Mouse (Mus musculus) CH12.LX (cell line): Measurements from ENCODE around the gene Olfr1185-ps1. TPM values are rescaled to one million over a fixed set of nuclear protein-coding genes. Genes with fewer than 3 reads are reported as not detected.

Experiments used
- DNase-seq: peaks from one replicate; pipeline ENCODE4 v3.0.0-alpha.2; 2013; ENCODE audit errors: extremely low read depth
- H3K27ac ChIP-seq: 2 replicates; pipeline ENCODE4 v1.5.1; 2012; ENCODE audit warnings: low read depth, mild to moderate bottlenecking, control low read depth, moderate library complexity; ENCODE audit not compliant: insufficient read depth
- H3K27me3 ChIP-seq: replicated peaks from 2 replicates; pipeline ENCODE3; 2012; ENCODE audit warnings: inconsistent platforms
- H3K36me3 ChIP-seq, 2 experiments: replicated peaks in 1 of 2; 2 replicates each; pipeline versions ENCODE3 to v1.6.1; 2012; ENCODE audit warnings: inconsistent platforms in 1 of 2, low read length in 1 of 2, mild to moderate bottlenecking in 1 of 2, mixed read lengths in 1 of 2, moderate library complexity in 1 of 2; ENCODE audit not compliant: control insufficient read depth in 1 of 2, insufficient read depth in 1 of 2
- H3K4me1 ChIP-seq, 2 experiments: 2 replicates each; pipeline ENCODE4 v1.6.1; 2012; ENCODE audit warnings: inconsistent platforms in 1 of 2, moderate library complexity in 1 of 2; ENCODE audit not compliant: insufficient read depth in 2 of 2, control insufficient read depth in 1 of 2
- H3K4me2 ChIP-seq: 2 replicates; pipeline ENCODE4 v1.6.1; 2012; ENCODE audit warnings: low read depth, mild to moderate bottlenecking, control low read depth; ENCODE audit not compliant: poor library complexity, insufficient read depth, severe bottlenecking
- H3K4me3 ChIP-seq, 3 experiments: fragments of 150-350 bp in 1 of 3; sonication (generic) in 1 of 3; replicated peaks in 1 of 3; 2 replicates each; pipeline versions ENCODE3 to v1.5.1; 2011 to 2012; ENCODE audit warnings: low read depth in 2 of 3, low read length in 2 of 3, mild to moderate bottlenecking in 2 of 3, moderate library complexity in 2 of 3, control low read depth in 1 of 3, improper control_type of control experiment in 1 of 3, inconsistent platforms in 1 of 3, mixed read lengths in 1 of 3; ENCODE audit not compliant: poor library complexity in 1 of 3
- H3K79me2 ChIP-seq: replicated peaks from 2 replicates; pipeline ENCODE4 v1.6.1; 2012; ENCODE audit warnings: mild to moderate bottlenecking, moderate library complexity; ENCODE audit not compliant: control insufficient read depth, poor library complexity, insufficient read depth, severe bottlenecking; ENCODE audit errors: extremely low read depth
- H3K9ac ChIP-seq: 2 replicates; pipeline ENCODE4 v1.6.1; 2012; ENCODE audit warnings: low read depth, mild to moderate bottlenecking, control low read depth, moderate library complexity; ENCODE audit not compliant: insufficient read depth
- H3K9me3 ChIP-seq: replicated peaks from 2 replicates; pipeline ENCODE3; 2012; ENCODE audit warnings: low read length, inconsistent platforms, mixed read lengths
- BHLHE40 ChIP-seq: IDR thresholded peaks from 2 replicates; pipeline ENCODE4 v1.6.1; 2011; ENCODE audit warnings: mild to moderate bottlenecking, low read depth, low read length, improper control_type of control experiment
- E2F4 ChIP-seq: IDR thresholded peaks from 2 replicates; pipeline ENCODE4 v1.6.1; 2011; ENCODE audit warnings: low read depth, low read length, improper control_type of control experiment; ENCODE audit not compliant: insufficient replicate concordance
- ELF1 ChIP-seq: IDR thresholded peaks from 2 replicates; pipeline ENCODE4 v1.6.1; 2014; ENCODE audit warnings: low read depth, mild to moderate bottlenecking, inconsistent platforms, low read length, improper control_type of control experiment
- ETS1 ChIP-seq: conservative IDR thresholded peaks from 2 replicates; pipeline ENCODE4 v1.6.1; 2012; ENCODE audit warnings: low read depth, mild to moderate bottlenecking, inconsistent platforms, low read length, improper control_type of control experiment, moderate library complexity
- GABPA ChIP-seq: IDR thresholded peaks from 2 replicates; pipeline ENCODE4 v1.6.1; 2012; ENCODE audit warnings: low read depth, low read length, improper control_type of control experiment, inconsistent platforms; ENCODE audit not compliant: insufficient replicate concordance
- IRF4 ChIP-seq: IDR thresholded peaks from 2 replicates; pipeline ENCODE4 v1.6.1; 2014; ENCODE audit warnings: low read depth, mild to moderate bottlenecking, inconsistent platforms, low read length, improper control_type of control experiment
- JUN ChIP-seq: IDR thresholded peaks from 2 replicates; pipeline ENCODE4 v1.6.1; 2011; ENCODE audit warnings: low read depth, mild to moderate bottlenecking, low read length, improper control_type of control experiment, moderate library complexity; ENCODE audit not compliant: insufficient read depth
- MAX ChIP-seq: IDR thresholded peaks from 2 replicates; pipeline ENCODE4 v1.6.1; 2011; ENCODE audit warnings: low read length, improper control_type of control experiment
- MXI1 ChIP-seq: IDR thresholded peaks from 2 replicates; pipeline ENCODE4 v1.6.1; 2011; ENCODE audit warnings: mild to moderate bottlenecking, low read depth, low read length, improper control_type of control experiment
- MYC ChIP-seq: IDR thresholded peaks from 2 replicates; pipeline ENCODE4 v1.6.1; 2011; ENCODE audit warnings: low read depth, mild to moderate bottlenecking, improper control_type of control experiment, low read length
- NELFE ChIP-seq: IDR thresholded peaks from 2 replicates; pipeline ENCODE4 v1.6.1; 2011; ENCODE audit warnings: low read depth, low read length, improper control_type of control experiment
- NRF1 ChIP-seq: IDR thresholded peaks from 2 replicates; pipeline ENCODE4 v1.6.1; 2014; ENCODE audit warnings: low read depth, mild to moderate bottlenecking, inconsistent platforms, low read length, improper control_type of control experiment, moderate library complexity
- PAX5 ChIP-seq: IDR thresholded peaks from 2 replicates; pipeline ENCODE4 v1.6.1; 2012; ENCODE audit warnings: low read length, inconsistent platforms, mixed read lengths
- POLR2A ChIP-seq: IDR thresholded peaks from 2 replicates; pipeline ENCODE4 v1.6.1; 2011; ENCODE audit warnings: low read depth, mild to moderate bottlenecking, improper control_type of control experiment, low read length
- POLR2AphosphoS2 ChIP-seq: IDR thresholded peaks from 2 replicates; pipeline ENCODE4 v1.6.1; 2011; ENCODE audit warnings: low read depth, low read length, improper control_type of control experiment
- RCOR1 ChIP-seq: conservative IDR thresholded peaks from 2 replicates; pipeline ENCODE4 v1.6.1; 2012; ENCODE audit warnings: low read depth, mild to moderate bottlenecking, inconsistent platforms, low read length, improper control_type of control experiment
- TCF12 ChIP-seq: IDR thresholded peaks from 2 replicates; pipeline ENCODE4 v1.6.1; 2014; ENCODE audit warnings: low read depth, mild to moderate bottlenecking, inconsistent platforms, low read length, improper control_type of control experiment
- USF2 ChIP-seq: conservative IDR thresholded peaks from 2 replicates; pipeline ENCODE4 v1.6.1; 2011; ENCODE audit warnings: low read depth, low read length, improper control_type of control experiment
- ZC3H11A ChIP-seq: IDR thresholded peaks from 2 replicates; pipeline ENCODE4 v1.6.1; 2012; ENCODE audit warnings: low read depth, mild to moderate bottlenecking, inconsistent platforms, low read length, improper control_type of control experiment
- ZMIZ1 ChIP-seq: IDR thresholded peaks from 2 replicates; pipeline ENCODE4 v1.6.1; 2012; ENCODE audit warnings: low read depth, mild to moderate bottlenecking, inconsistent platforms, low read length, improper control_type of control experiment
- ZNF384 ChIP-seq: IDR thresholded peaks from 2 replicates; pipeline ENCODE4 v1.6.1; 2012; ENCODE audit warnings: low read depth, low read length, improper control_type of control experiment, inconsistent platforms
- dilution Hi-C: fragments of 300-500 bp; cut with MboI; formaldehyde crosslinking; loops from 2 replicates; pipeline ENCODE4 v1.14.3; 2020; ENCODE audit warnings: low sequenced_read_pairs; ENCODE audit not compliant: extremely low pct_unique_long_range_greater_than_20kb, extremely low pct_ligation_motif_present
- in situ Hi-C: fragments of 300-500 bp; cut with MboI; formaldehyde crosslinking; loops from 3 replicates; pipeline ENCODE4 v1.14.3; 2019; ENCODE audit warnings: low sequenced_read_pairs, low pct_ligation_motif_present, low pct_unique_long_range_greater_than_20kb, mixed read lengths
- polyA plus RNA-seq: library from polyadenylated mRNA; unstranded; fragments of >175 nt; gene quantifications from 2 replicates; pipeline ENCODE4 v1.2.1, GENCODE M21; 2012; ENCODE audit warnings: low read depth; ENCODE audit not compliant: insufficient read length
- total RNA-seq, 2 experiments: library from RNA; depleted of rRNA; stranded (reverse); fragments of 300-350 nt in 1 of 2; fragments of >200 nt in 1 of 2; gene quantifications; 2 replicates each; pipeline ENCODE4 v1.2.3; 2012 to 2014

Olfr1185-ps1 gene
- total and polyA plus RNA-seq, 3 experiments = not detected

DNA sequence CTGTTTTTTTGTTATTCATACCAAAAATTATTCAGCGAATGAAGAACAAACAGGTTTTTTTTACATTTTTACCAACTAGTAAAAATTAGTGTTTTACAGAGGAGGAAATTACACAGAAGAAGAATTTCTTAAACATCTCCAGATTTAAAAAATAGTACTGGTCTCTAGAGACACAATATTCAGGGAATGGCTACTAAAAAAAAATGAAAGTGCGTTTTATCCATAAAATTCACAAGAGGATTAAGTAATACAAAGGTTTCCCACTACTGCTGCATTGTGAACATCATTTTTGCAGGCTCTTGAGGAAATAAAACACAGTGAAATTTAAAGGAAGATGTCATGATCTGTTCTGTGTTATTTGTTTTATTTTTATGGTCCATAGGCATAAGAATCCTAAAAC lies 9.8 kb upstream of the Olfr1185-ps1 start, which contains the start of gene Olfr1184:
Gene Olfr1184, plus strand, starts transcription at position 301 of the 400 bp plus-strand sequence.
- H3K27me3 ChIP-seq = no peaks in the 10 kb centered on the region
- in situ Hi-C loops (no loop called here), dilution Hi-C loops (no loop called here)
- H3K4me1 ChIP-seq = no peaks in the 10 kb centered on the region
- DNase-seq = no peak
- H3K27ac ChIP-seq = no peak within 1 kb of the TSS
- H3K9me3 ChIP-seq = peaks cover 4% of the 10 kb centered on the region
- H3K36me3 ChIP-seq = no peaks in the 10 kb centered on the region
- TF ChIP-seq IRF4 (no peak), RCOR1 (no peak), BHLHE40 (no peak), ZNF384 (no peak), ETS1 (no peak), MYC (no peak), GABPA (no peak), TCF12 (no peak), NELFE (no peak), POLR2A (no peak), POLR2AphosphoS2 (no peak), ZMIZ1 (no peak), MAX (no peak), ZC3H11A (no peak), E2F4 (no peak), USF2 (no peak), NRF1 (no peak), ELF1 (no peak)
- H3K79me2 ChIP-seq = no peaks in the 10 kb centered on the region
- no peak within 1 kb of the TSS for H3K4me3 ChIP-seq
- no peak within 1 kb of the TSS for H3K9ac ChIP-seq
- no peak within 1 kb of the TSS for H3K4me2 ChIP-seq

DNA sequence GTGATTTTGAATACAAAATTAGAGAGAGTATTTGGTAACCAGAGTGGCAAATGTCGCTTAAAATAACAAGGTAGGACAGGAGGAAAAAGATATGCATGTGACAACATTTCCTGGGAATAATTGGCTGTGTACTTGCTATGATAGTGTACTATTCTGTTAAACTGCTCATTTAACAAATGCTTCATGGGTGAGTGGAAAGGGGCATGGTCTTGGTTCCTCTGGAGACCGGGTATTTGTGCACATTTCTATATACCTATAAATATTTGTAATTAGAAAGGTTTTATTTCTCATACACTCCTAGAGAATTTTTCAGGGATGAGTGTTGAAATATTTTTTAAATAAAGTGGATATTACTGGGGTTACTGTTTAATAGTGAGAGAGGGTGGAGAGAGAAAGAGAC lies 25.1 kb downstream of the Olfr1185-ps1 start, which contains the start of gene Olfr1186:
Gene Olfr1186, plus strand, starts transcription at position 301 of the 400 bp plus-strand sequence.
- H3K4me2 ChIP-seq = no peak within 1 kb of the TSS
- no peaks in the 10 kb centered on the region for H3K79me2 ChIP-seq
- TF ChIP-seq MAX (no peak), MXI1 (no peak), JUN (no peak), BHLHE40 (no peak), E2F4 (no peak), RCOR1 (no peak), PAX5 (no peak), IRF4 (no peak)
- H3K36me3 ChIP-seq = no peaks in the 10 kb centered on the region
- no peak within 1 kb of the TSS for H3K4me3 ChIP-seq
- no peak within 1 kb of the TSS for H3K9ac ChIP-seq
- H3K27me3 ChIP-seq = no peaks in the 10 kb centered on the region
- H3K4me1 ChIP-seq = no peaks in the 10 kb centered on the region
- DNase-seq = no peak
- no peak within 1 kb of the TSS for H3K27ac ChIP-seq
- peaks cover 13% of the 10 kb centered on the region for H3K9me3 ChIP-seq
- dilution Hi-C loops = no loop called here
- in situ Hi-C loops = no loop called here
